Mouse (Mus musculus) MEL (cell line): ENCODE measurements around the gene Gm3776.
"Not testable (repeated sequence)": the region's sequence is repeated elsewhere in the genome, so short reads cannot be mapped to it uniquely, and the experiment has no call there.

Source experiments
- CTCF ChIP-seq, 3 experiments: IDR thresholded peaks in 2 of 3; conservative IDR thresholded peaks in 1 of 3; 2 replicates each; pipeline ENCODE4 v1.5.1; 2011 to 2012; ENCODE audit warnings: low read length in 3 of 3, low read depth in 2 of 3, mild to moderate bottlenecking in 2 of 3, improper control_type of control experiment in 1 of 3, inconsistent platforms in 1 of 3, mixed read lengths in 1 of 3, moderate library complexity in 1 of 3; ENCODE audit not compliant: control insufficient read depth in 1 of 3, insufficient read depth in 1 of 3, poor library complexity in 1 of 3, severe bottlenecking in 1 of 3
- GATA1 ChIP-seq: IDR thresholded peaks from 2 replicates; pipeline ENCODE4 v1.6.1; 2011; ENCODE audit warnings: low read depth, low read length, improper control_type of control experiment
- MAFK ChIP-seq: IDR thresholded peaks from 2 replicates; pipeline ENCODE4 v1.6.1; 2011; ENCODE audit warnings: low read depth, mild to moderate bottlenecking, low read length, improper control_type of control experiment, borderline replicate concordance
- MAX ChIP-seq: IDR thresholded peaks from 2 replicates; pipeline ENCODE4 v1.6.1; 2011; ENCODE audit warnings: low read length, improper control_type of control experiment
- MAZ ChIP-seq: IDR thresholded peaks from 2 replicates; pipeline ENCODE4 v1.6.1; 2012; ENCODE audit warnings: low read depth, mild to moderate bottlenecking, inconsistent platforms, low read length, improper control_type of control experiment
- POLR2A ChIP-seq, 2 experiments: IDR thresholded peaks; 2 replicates each; pipeline ENCODE4 v1.6.1; 2011 to 2012; ENCODE audit warnings: low read length in 2 of 2, mild to moderate bottlenecking in 2 of 2, control low read depth in 1 of 2, improper control_type of control experiment in 1 of 2, low read depth in 1 of 2, moderate library complexity in 1 of 2; ENCODE audit not compliant: control insufficient read depth in 1 of 2, insufficient read depth in 1 of 2, poor library complexity in 1 of 2

DNA sequence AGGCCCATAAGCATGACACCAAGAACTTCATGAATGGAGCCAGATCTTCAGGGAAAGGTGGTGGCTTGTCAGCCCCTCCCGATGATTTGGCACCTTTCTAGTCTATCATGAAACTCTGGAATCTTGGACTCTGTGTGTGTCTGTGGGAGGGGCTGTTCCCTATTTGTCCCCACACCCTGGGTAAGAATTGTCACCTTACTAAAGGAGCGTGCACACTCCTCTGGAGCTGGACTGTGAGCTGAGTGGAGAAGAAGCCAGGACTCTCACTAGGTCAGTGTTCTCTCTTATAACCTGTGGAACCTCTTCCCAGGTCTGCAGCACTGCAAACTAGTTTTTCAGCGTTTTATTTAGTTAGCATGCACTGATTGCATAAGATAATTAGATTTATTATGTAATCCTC lies 26.5 kb upstream of the Gm3776 start, which contains the start of gene Gsta1:
- TF ChIP-seq CTCF (IDR thresholded peaks at IDR 0.05 in 2 of 3, conservative IDR thresholded peaks at IDR 0.05 in 1 of 3; ENCODE audit: control insufficient read depth in 1 of 3, insufficient read depth in 1 of 3, low read depth in 2 of 3, low read length in 3 of 3, poor library complexity in 1 of 3, severe bottlenecking in 1 of 3); MAZ; POLR2A (IDR thresholded peaks at IDR 0.05; ENCODE audit: control insufficient read depth in 1 of 2, insufficient read depth in 1 of 2, low read depth in 1 of 2, low read length in 2 of 2, poor library complexity in 1 of 2); GATA1; MAFK; MAX: not testable (repeated sequence)
